Mouse (Mus musculus) right cerebral cortex, postnatal 4 days (tissue): Measurements from ENCODE around the gene Uqcc3.
A peak's percentile ranks its signal among the peaks of the same experiment; 100 is the strongest.
"Not testable (repeated sequence)": the region's sequence is repeated elsewhere in the genome, so short reads cannot be mapped to it uniquely, and the experiment has no call there.

Experiments
- DNase-seq: peaks from one replicate; pipeline ENCODE4 v3.0.0-alpha.2; 2022

The Uqcc3 gene

GRCm38 (mm10) chr19:8892829-8893766 is 12.4 kb upstream of the Uqcc3 start, which contains the start of gene Ints5:
Gene Ints5, plus strand, starts transcription at chr19:8893005.
- DNase-seq = peak; percentile 82

- peak; percentile 93 for DNase-seq
Measured at GRCm38 (mm10) chr19:8888511-8889385, 8.0 kb upstream of the Uqcc3 start, which contains the start of the genes 1810009A15Rik and Gm49416. Gene 1810009A15Rik, plus strand, starts transcription at chr19:8888853. Gene Gm49416, plus strand, starts transcription at chr19:8888926.

- DNase-seq = no peak
Measured at GRCm38 (mm10) chr19:8887585-8888463, 7.1 kb upstream of the Uqcc3 start.

- DNase-seq = no peak
Measured at GRCm38 (mm10) chr19:8886916-8887584, 6.3 kb upstream of the Uqcc3 start.

- DNase-seq = no peak
Measured at GRCm38 (mm10) chr19:8883616-8884015, 2.9 kb upstream of the Uqcc3 start, which contains the start of the genes Lbhd1 and Gm49403. Gene Lbhd1, plus strand, starts transcription at chr19:8883732. Gene Gm49403, plus strand, starts transcription at chr19:8883930.

- DNase-seq = no peak
Measured at GRCm38 (mm10) chr19:8881034-8881392, 290 bp upstream of the Uqcc3 start.

- no peak for DNase-seq
Measured at GRCm38 (mm10) chr19:8875031-8875430, 5.7 kb downstream of the Uqcc3 start.

GRCm38 (mm10) chr19:8872266-8872840 is 8.4 kb downstream of the Uqcc3 start:
- no peak for DNase-seq

GRCm38 (mm10) chr19:8871267-8872186 is 9.2 kb downstream of the Uqcc3 start, which contains the start of gene Ubxn1:
Gene Ubxn1, plus strand, starts transcription at chr19:8871496.
- DNase-seq = peak; percentile 92

- no peak for DNase-seq
Measured at GRCm38 (mm10) chr19:8870838-8871237, 9.9 kb downstream of the Uqcc3 start.

- DNase-seq = not testable (repeated sequence)
Measured at GRCm38 (mm10) chr19:8870381-8870780, 10.3 kb downstream of the Uqcc3 start.

- no peak for DNase-seq
Measured at GRCm38 (mm10) chr19:8864265-8864664, 16.5 kb downstream of the Uqcc3 start.

- no peak for DNase-seq
Measured at GRCm38 (mm10) chr19:8859018-8859417, 21.7 kb downstream of the Uqcc3 start.

GRCm38 (mm10) chr19:8857689-8858088 is 23.0 kb downstream of the Uqcc3 start:
- DNase-seq = peak; percentile 55

GRCm38 (mm10) chr19:8853117-8853516 is 27.6 kb downstream of the Uqcc3 start:
- DNase-seq = no peak

- DNase-seq = no peak
Measured at GRCm38 (mm10) chr19:8852236-8852928, 28.3 kb downstream of the Uqcc3 start.

GRCm38 (mm10) chr19:8851639-8852038 is 29.1 kb downstream of the Uqcc3 start:
- DNase-seq = no peak

GRCm38 (mm10) chr19:8850402-8850901 is 30.3 kb downstream of the Uqcc3 start, which contains the start of gene Lrrn4cl:
Gene Lrrn4cl, plus strand, starts transcription at chr19:8850768.
- no peak for DNase-seq

- DNase-seq = no peak
Measured at GRCm38 (mm10) chr19:8848356-8848755, 32.4 kb downstream of the Uqcc3 start.
